Mouse (Mus musculus) midbrain, embryonic 13.5 days (tissue): ENCODE results near the gene Gnmt. TPM values are rescaled to one million over a fixed set of nuclear protein-coding genes. Genes with fewer than 3 reads are reported as not detected.
A peak's percentile ranks its signal among the peaks of the same experiment; 100 is the strongest.

Experiments used
- ATAC-seq: fragments of 200-750 bp; cut with Nextera tagmentation; 2 replicates; pipeline ENCODE4 v1.8.0; 2017; ENCODE audit warnings: mild to moderate bottlenecking, moderate TSS enrichment, moderate library complexity
- H3K27ac ChIP-seq: fragments of 300-500 bp; sonication (generic); 2 replicates; pipeline ENCODE4 v1.5.1; 2015; ENCODE audit warnings: inconsistent platforms, mild to moderate bottlenecking, moderate library complexity
- H3K27me3 ChIP-seq: fragments of 300-500 bp; sonication (generic); 2 replicates; pipeline ENCODE4 v1.6.1; 2015; ENCODE audit warnings: mild to moderate bottlenecking, inconsistent platforms
- H3K36me3 ChIP-seq: fragments of 300-500 bp; sonication (generic); 2 replicates; pipeline ENCODE4 v1.6.1; 2015; ENCODE audit warnings: mild to moderate bottlenecking, inconsistent platforms
- H3K4me1 ChIP-seq: fragments of 300-500 bp; sonication (generic); replicated peaks from 2 replicates; pipeline ENCODE4 v1.6.1; 2015; ENCODE audit warnings: inconsistent platforms
- H3K4me2 ChIP-seq: fragments of 300-500 bp; sonication (generic); replicated peaks from 2 replicates; pipeline ENCODE4 v1.6.1; 2015; ENCODE audit warnings: moderate library complexity, mild to moderate bottlenecking, inconsistent platforms
- H3K4me3 ChIP-seq: fragments of 300-500 bp; sonication (generic); replicated peaks from 2 replicates; pipeline ENCODE4 v1.5.1; 2015; ENCODE audit warnings: mild to moderate bottlenecking, inconsistent platforms
- H3K9ac ChIP-seq: fragments of 300-500 bp; sonication (generic); replicated peaks from 2 replicates; pipeline ENCODE4 v1.6.1; 2015; ENCODE audit warnings: mild to moderate bottlenecking, inconsistent platforms
- H3K9me3 ChIP-seq: fragments of 300-500 bp; sonication (generic); 2 replicates; pipeline ENCODE4 v1.6.1; 2016; ENCODE audit warnings: mild to moderate bottlenecking, inconsistent platforms
- WGBS: fragments of 180-500 bp; shearing (Covaris S2); methylation state at CpG from one replicate; pipeline ENCODE4 v1.1.7; 2015; 5-methylcytosine and 5-hydroxymethylcytosine counted together
- polyA plus RNA-seq: library from polyadenylated mRNA; unstranded; fragments of >200 nt; fragmentation: Nextera tagmentation; extraction: Ambion mirVana; gene quantifications from 2 replicates; pipeline ENCODE4 v1.2.1, GENCODE M21; 2015

Gene Gnmt
- polyA plus RNA-seq, 1 experiment from 2014 or later = 0.81 TPM

GRCm38 (mm10) chr17:46736160-46736559, 7.2 kb upstream of the Gnmt start:
- Histone ChIP-seq H3K4me2 (no peak overlapping the region), H3K4me3 (no peak overlapping the region), H3K27ac (no peak overlapping the region), H3K36me3 (peaks cover 44% of the 10 kb centered on the region), H3K9ac (no peak overlapping the region), H3K27me3 (no peaks in the 10 kb centered on the region), H3K4me1 (no peaks in the 10 kb centered on the region), H3K9me3 (0 out of 2 replicates have a peak, but pooled peaks cover 3% of the 10 kb centered on the region)
- WGBS = 61% methylated on average over 9 of the region's 10 CpGs
- ATAC-seq = no peak

- Histone ChIP-seq H3K27me3 (no peaks in the 10 kb centered on the region), H3K36me3 (peaks cover 42% of the 10 kb centered on the region), H3K27ac (no peak overlapping the region), H3K4me1 (no peaks in the 10 kb centered on the region), H3K4me2 (no peak overlapping the region), H3K9me3 (0 out of 2 replicates have a peak, but pooled peaks cover 3% of the 10 kb centered on the region), H3K4me3 (no peak overlapping the region), H3K9ac (no peak overlapping the region)
- no peak for ATAC-seq
- WGBS = 91% methylated on average over 7 of the region's 7 CpGs
These were observed 6.3 kb upstream of the Gnmt start for GRCm38 (mm10) chr17:46735287-46735686.

GRCm38 (mm10) chr17:46734055-46734454, 5.1 kb upstream of the Gnmt start:
- 0 out of 2 replicates have a peak, but pooled peaks cover under 1% of the 10 kb centered on the region for H3K4me1 ChIP-seq
- H3K27ac ChIP-seq = no peak overlapping the region
- H3K9ac ChIP-seq = no peak overlapping the region
- H3K4me2 ChIP-seq = no peak overlapping the region
- peaks cover 7% of the 10 kb centered on the region for H3K27me3 ChIP-seq
- peaks cover 41% of the 10 kb centered on the region for H3K36me3 ChIP-seq
- no peak for ATAC-seq
- WGBS = 94% methylated on average over 3 of the region's 3 CpGs
- H3K9me3 ChIP-seq = 0 out of 2 replicates have a peak, but pooled peaks cover 3% of the 10 kb centered on the region
- H3K4me3 ChIP-seq = no peak overlapping the region

- 0 out of 2 replicates have a peak overlapping the region, but pooled peaks have one; percentile 10 for H3K4me2 ChIP-seq
- WGBS = 54% methylated on average over 11 of the region's 11 CpGs
- peaks cover 22% of the 10 kb centered on the region for H3K36me3 ChIP-seq
- H3K9ac ChIP-seq = peak overlapping the region; percentile 53; the same call in 1 of the 2 replicates
- ATAC-seq = peak; percentile 13; the same call in 1 of the 2 replicates
- no peaks in the 10 kb centered on the region for H3K9me3 ChIP-seq
- H3K27me3 ChIP-seq = peaks cover 15% of the 10 kb centered on the region
- H3K4me3 ChIP-seq = no peak overlapping the region
- 0 out of 2 replicates have a peak, but pooled peaks cover 4% of the 10 kb centered on the region for H3K4me1 ChIP-seq
- H3K27ac ChIP-seq = no peak overlapping the region
These were observed 472 bp downstream of the Gnmt start for GRCm38 (mm10) chr17:46728496-46728895.

GRCm38 (mm10) chr17:46728021-46728420, 947 bp downstream of the Gnmt start:
- peaks cover 26% of the 10 kb centered on the region for H3K36me3 ChIP-seq
- 0 out of 2 replicates have a peak, but pooled peaks cover 4% of the 10 kb centered on the region for H3K4me1 ChIP-seq
- H3K9ac ChIP-seq = no peak overlapping the region
- H3K27ac ChIP-seq = no peak overlapping the region
- H3K9me3 ChIP-seq = no peaks in the 10 kb centered on the region
- 38% methylated on average over 6 of the region's 6 CpGs for whole genome bisulfite sequencing
- H3K27me3 ChIP-seq = peaks cover 15% of the 10 kb centered on the region
- no peak overlapping the region for H3K4me2 ChIP-seq
- ATAC-seq = no peak
- no peak overlapping the region for H3K4me3 ChIP-seq

GRCm38 (mm10) chr17:46727271-46727670, 1.7 kb downstream of the Gnmt start:
- Histone ChIP-seq H3K9ac (no peak overlapping the region), H3K4me2 (no peak overlapping the region), H3K27ac (no peak overlapping the region), H3K4me3 (no peak overlapping the region), H3K9me3 (no peaks in the 10 kb centered on the region), H3K4me1 (0 out of 2 replicates have a peak, but pooled peaks cover 4% of the 10 kb centered on the region), H3K36me3 (peaks cover 32% of the 10 kb centered on the region), H3K27me3 (peaks cover 15% of the 10 kb centered on the region)
- 92% methylated on average over 11 of the region's 11 CpGs for WGBS
- no peak for ATAC-seq

GRCm38 (mm10) chr17:46725731-46726645, 3.0 kb downstream of the Gnmt start:
- H3K4me3 ChIP-seq = no peak overlapping the region
- no peak overlapping the region for H3K27ac ChIP-seq
- peaks cover 15% of the 10 kb centered on the region for H3K27me3 ChIP-seq
- 0 out of 2 replicates have a peak, but pooled peaks cover 4% of the 10 kb centered on the region for H3K4me1 ChIP-seq
- ATAC-seq = no peak
- H3K4me2 ChIP-seq = no peak overlapping the region
- 0 out of 2 replicates have a peak overlapping the region, but pooled peaks have one; percentile 1 for H3K9ac ChIP-seq
- peaks cover 44% of the 10 kb centered on the region for H3K36me3 ChIP-seq
- WGBS = 93% methylated on average over 26 of the region's 26 CpGs
- H3K9me3 ChIP-seq = no peaks in the 10 kb centered on the region

GRCm38 (mm10) chr17:46725273-46725672, 3.7 kb downstream of the Gnmt start:
- 0 out of 2 replicates have a peak, but pooled peaks cover 4% of the 10 kb centered on the region for H3K4me1 ChIP-seq
- no peaks in the 10 kb centered on the region for H3K9me3 ChIP-seq
- H3K27ac ChIP-seq = no peak overlapping the region
- 48% methylated on average over 9 of the region's 9 CpGs for WGBS
- no peak overlapping the region for H3K4me2 ChIP-seq
- H3K4me3 ChIP-seq = no peak overlapping the region
- H3K36me3 ChIP-seq = peaks cover 51% of the 10 kb centered on the region
- ATAC-seq = no peak
- no peak overlapping the region for H3K9ac ChIP-seq
- H3K27me3 ChIP-seq = peaks cover 15% of the 10 kb centered on the region

- no peak overlapping the region for H3K9ac ChIP-seq
- H3K4me2 ChIP-seq = no peak overlapping the region
- peaks cover 52% of the 10 kb centered on the region for H3K36me3 ChIP-seq
- no peak overlapping the region for H3K27ac ChIP-seq
- ATAC-seq = no peak
- H3K4me3 ChIP-seq = no peak overlapping the region
- H3K9me3 ChIP-seq = no peaks in the 10 kb centered on the region
- H3K27me3 ChIP-seq = peaks cover 13% of the 10 kb centered on the region
- 0 out of 2 replicates have a peak, but pooled peaks cover 4% of the 10 kb centered on the region for H3K4me1 ChIP-seq
- WGBS = 86% methylated on average over 17 of the region's 20 CpGs
These were observed 4.4 kb downstream of the Gnmt start for GRCm38 (mm10) chr17:46724477-46725084.

- Histone ChIP-seq H3K4me3 (no peak overlapping the region), H3K9ac (no peak overlapping the region), H3K27ac (no peak overlapping the region), H3K9me3 (no peaks in the 10 kb centered on the region), H3K27me3 (no peaks in the 10 kb centered on the region), H3K36me3 (peaks cover 64% of the 10 kb centered on the region), H3K4me1 (no peaks in the 10 kb centered on the region), H3K4me2 (no peak overlapping the region)
- 80% methylated on average over 7 of the region's 7 CpGs for WGBS
- no peak for ATAC-seq
These were observed 7.9 kb downstream of the Gnmt start for GRCm38 (mm10) chr17:46721077-46721476.

- no peak for ATAC-seq
- Histone ChIP-seq H3K4me1 (peaks cover 19% of the 10 kb centered on the region), H3K27me3 (no peaks in the 10 kb centered on the region), H3K9me3 (no peaks in the 10 kb centered on the region), H3K4me2 (no peak overlapping the region), H3K36me3 (peaks cover 37% of the 10 kb centered on the region), H3K9ac (no peak overlapping the region), H3K27ac (no peak overlapping the region), H3K4me3 (no peak overlapping the region)
- WGBS = 95% methylated on average over 11 of the region's 11 CpGs
These were observed 14.0 kb downstream of the Gnmt start for GRCm38 (mm10) chr17:46714756-46715481.
